ENCODE assay signal across 22 mouse cellular contexts in the genomic region with DNA sequence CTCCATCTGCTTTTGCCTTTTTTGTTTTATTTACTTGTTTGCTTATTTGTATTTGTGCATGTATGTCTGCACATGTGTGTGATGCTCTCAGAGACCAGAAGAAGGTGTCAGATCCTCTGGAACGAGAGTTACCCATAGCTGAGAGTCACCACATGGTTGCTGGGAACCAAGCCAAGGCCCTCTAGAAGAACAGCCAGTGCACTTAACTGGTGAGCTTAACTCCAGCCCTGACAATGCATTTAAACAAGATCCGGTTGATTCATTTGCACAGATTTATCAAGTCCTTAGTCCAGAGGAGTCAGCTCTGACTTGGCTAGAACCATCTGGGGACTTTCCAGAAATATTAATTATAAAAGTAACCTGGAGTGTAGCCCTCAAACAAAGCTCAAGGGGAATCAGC. TPM values are rescaled to one million over a fixed set of nuclear protein-coding genes. Genes with fewer than 3 reads are reported as not detected.
A peak's percentile ranks its signal among the peaks of the same experiment; 100 is the strongest.
DNase-seq lines count a peak whose midpoint lies in the region; ATAC-seq lines count a peak whose summit lies in the region.
"Had no signal": no experiment of that assay in that cellular context is flagged by ENCODE, and none has a peak within 500 bp of the region (broad histone marks: within the 10 kb centered on the region; RNA-seq: fewer than 3 reads in every experiment).

No protein-coding gene starts in this region.

- no peaks in the 10 kb centered on the region for H3K4me1 ChIP-seq in forebrain, embryonic 14.5 days (ENCODE audit: control insufficient read depth, insufficient read depth, low read length)
- peaks cover 4% of the 10 kb centered on the region for H3K4me1 ChIP-seq in forebrain, embryonic 12.5 days
- peaks cover 3% of the 10 kb centered on the region; the same call in 1 of the 2 replicates for H3K4me1 ChIP-seq in kidney, embryonic 16.5 days (ENCODE audit: insufficient read depth, low read length)

- H3K4me3 ChIP-seq in forebrain, embryonic 14.5 days (ENCODE audit: low read depth, low read length): no peak overlapping the region
- H3K4me3 ChIP-seq in forebrain, embryonic 12.5 days (replicated peaks): no peak overlapping the region
- H3K4me3 ChIP-seq in kidney, embryonic 16.5 days (ENCODE audit: low read length): no peak overlapping the region
- H3K4me3 ChIP-seq: embryonic facial prominence, embryonic 10.5 days; erythroblast, embryonic 14.5 days; hindbrain, embryonic 10.5 days had no signal

- H3K9ac ChIP-seq in forebrain, embryonic 14.5 days (ENCODE audit: low read length): no peak overlapping the region
- no peak overlapping the region for H3K9ac ChIP-seq in forebrain, embryonic 12.5 days
- H3K9ac ChIP-seq in kidney, embryonic 16.5 days (replicated peaks; ENCODE audit: low read length): no peak overlapping the region

- H3K36me3 ChIP-seq in forebrain, embryonic 14.5 days (ENCODE audit: control insufficient read depth, insufficient read depth, low read length): no peaks in the 10 kb centered on the region
- no peaks in the 10 kb centered on the region for H3K36me3 ChIP-seq in forebrain, embryonic 12.5 days (replicated peaks)
- no peaks in the 10 kb centered on the region for H3K36me3 ChIP-seq in kidney, embryonic 16.5 days (ENCODE audit: insufficient read depth, low read length)
- H3K36me3 ChIP-seq: embryonic facial prominence, embryonic 10.5 days; hindbrain, embryonic 10.5 days had no signal

- H3K27ac ChIP-seq in forebrain, embryonic 14.5 days (ENCODE audit: low read depth, low read length): no peak overlapping the region
- H3K27ac ChIP-seq in forebrain, embryonic 12.5 days: no peak overlapping the region
- no peak overlapping the region for H3K27ac ChIP-seq in kidney, embryonic 16.5 days (ENCODE audit: low read length)
- H3K27ac ChIP-seq: embryonic facial prominence, embryonic 10.5 days; hindbrain, embryonic 10.5 days; kidney, postnatal 0 days had no signal

- 0 out of 2 replicates have a peak, but pooled peaks cover 4% of the 10 kb centered on the region for H3K27me3 ChIP-seq in forebrain, embryonic 14.5 days (replicated peaks; ENCODE audit: control insufficient read depth, insufficient read depth, low read length)
- H3K27me3 ChIP-seq in forebrain, embryonic 12.5 days: peaks cover 17% of the 10 kb centered on the region; the same call in 1 of the 2 replicates
- no peaks in the 10 kb centered on the region; the same call in none of the 2 replicates for H3K27me3 ChIP-seq in kidney, embryonic 16.5 days (ENCODE audit: insufficient read depth, low read length)

- peak; percentile 44 for DNase-seq in forebrain, embryonic 14.5 days (ENCODE audit: low spot score)
- DNase-seq in kidney, postnatal 10 days: peak; percentile 51
- peak; percentile 33 for DNase-seq in urinary bladder, postnatal 14 days (ENCODE audit: low spot score)
- no peak for DNase-seq in urinary bladder, postnatal 4 days (ENCODE audit: low spot score in 2 of 2)
- DNase-seq in adipocyte (ENCODE audit: low spot score): no peak
- no peak for DNase-seq in thymus, postnatal 25 days
- DNase-seq: adrenal gland, adult 8-10 months; midbrain, embryonic 14.5 days; right cerebral cortex, adult 18-20 months; spleen, adult 18-20 months; thymus, postnatal 4 days had no signal

- H3K9me3 ChIP-seq in forebrain, embryonic 14.5 days (replicated peaks; ENCODE audit: control insufficient read depth, low read length): no peaks in the 10 kb centered on the region
- H3K9me3 ChIP-seq in forebrain, embryonic 12.5 days: no peaks in the 10 kb centered on the region
- no peaks in the 10 kb centered on the region for H3K9me3 ChIP-seq in kidney, embryonic 16.5 days (ENCODE audit: low read length)
- H3K9me3 ChIP-seq: embryonic facial prominence, embryonic 10.5 days had no signal

- ATAC-seq in forebrain, embryonic 14.5 days: no peak
- ATAC-seq in forebrain, embryonic 12.5 days (ENCODE audit: low FRiP score): no peak
- no peak for ATAC-seq in kidney, embryonic 16.5 days (ENCODE audit: low FRiP score, low TSS enrichment)

- WGBS in forebrain, embryonic 14.5 days: 54% methylated on average over 2 of the region's 2 CpGs
- 65% methylated on average over 2 of the region's 2 CpGs for WGBS in forebrain, embryonic 12.5 days
- WGBS in kidney, embryonic 16.5 days: 49% methylated on average over 2 of the region's 2 CpGs

- H3K4me2 ChIP-seq in forebrain, embryonic 14.5 days (ENCODE audit: low read length): no peak overlapping the region
- H3K4me2 ChIP-seq in forebrain, embryonic 12.5 days: no peak overlapping the region
- H3K4me2 ChIP-seq in kidney, embryonic 16.5 days (replicated peaks; ENCODE audit: low read depth, low read length): no peak overlapping the region
- H3K4me2 ChIP-seq: liver, embryonic 11.5 days had no signal

RNA-seq across cellular contexts. Expression of gene Gm10053, which starts 1.6 kb away (rescaled TPM):
- polyA plus RNA-seq in forebrain, embryonic 14.5 days (2014; fragmentation: Nextera tagmentation; extraction: Ambion mirVana): 238 and 267 TPM in 2 replicates
- polyA plus RNA-seq in forebrain, embryonic 12.5 days (2016; fragmentation: Nextera tagmentation; extraction: Ambion mirVana): 211 and 224 TPM in 2 replicates
- polyA plus RNA-seq in kidney, embryonic 16.5 days (2015; fragmentation: Nextera tagmentation; extraction: Ambion mirVana): 288 and 300 TPM in 2 replicates

RNA-seq across cellular contexts. Expression of gene Pgm5, which starts 12.2 kb away (rescaled TPM):
- 0.25 and 0.36 TPM in 2 replicates for polyA plus RNA-seq in forebrain, embryonic 14.5 days (2014; fragmentation: Nextera tagmentation; extraction: Ambion mirVana)
- polyA plus RNA-seq in forebrain, embryonic 12.5 days (2016; fragmentation: Nextera tagmentation; extraction: Ambion mirVana): 0.21 and 0.61 TPM in 2 replicates
- 1.5 and 1.6 TPM in 2 replicates for polyA plus RNA-seq in kidney, embryonic 16.5 days (2015; fragmentation: Nextera tagmentation; extraction: Ambion mirVana)
- polyA plus RNA-seq: erythroblast, embryonic 14.5 days had no signal

RNA-seq across cellular contexts. Expression of gene Foxd4, which starts 27.1 kb away (rescaled TPM):
- not detected in 2 replicates for polyA plus RNA-seq in forebrain, embryonic 14.5 days (2014; fragmentation: Nextera tagmentation; extraction: Ambion mirVana)
- 0.09 TPM in 1 of 2 replicates, not detected in the other for polyA plus RNA-seq in forebrain, embryonic 12.5 days (2016; fragmentation: Nextera tagmentation; extraction: Ambion mirVana)
- polyA plus RNA-seq in kidney, embryonic 16.5 days (2015; fragmentation: Nextera tagmentation; extraction: Ambion mirVana): not detected in 2 replicates
- polyA plus RNA-seq: C2C12; embryonic facial prominence, embryonic 10.5 days; erythroblast, embryonic 14.5 days; frontal cortex, adult 2 months; gonadal fat pad, adult 2 months; kidney, postnatal 0 days; liver, embryonic 11.5 days; midbrain, embryonic 14.5 days; testis, adult 2 months had no signal

Comparison
In these comparisons a context has a peak if more than half of its experiments do, and no peak if none do; other contexts are left out.
1. DNase-seq: peak in forebrain, embryonic 14.5 days (single experiment), kidney, postnatal 10 days (single experiment) and urinary bladder, postnatal 14 days (single experiment); none in urinary bladder, postnatal 4 days (0 of 2), adipocyte (single experiment) and thymus, postnatal 25 days (single experiment).